Mouse (Mus musculus) cerebellum, postnatal 25 days (tissue): ENCODE measurements at regions not wholly inside any gene's neighbourhood (a gene's known extent, or its start where the extent isn't known, plus 50 kb on each side); places are given as distances from the start of the nearest gene placed in this dataset.

Experiments
- DNase-seq, 2 experiments: peaks; one replicate each; pipeline ENCODE4 v3.0.0; 2021; ENCODE audit warnings: mixed read lengths in 2 of 2

- DNase-seq, result no peak
These were observed 136.4 kb downstream of the Ddx11 start for GRCm38 (mm10) chr17:66259697-66260096.

- no peak for DNase-seq
These were observed 139.4 kb downstream of the Ddx11 start for GRCm38 (mm10) chr17:66262681-66263240.

- peak in 1 of 2 experiments; percentile 2 for DNase-seq
These were observed 140.1 kb downstream of the Ddx11 start for GRCm38 (mm10) chr17:66263405-66263804.

GRCm38 (mm10) chr17:66266803-66267202 is 143.5 kb downstream of the Ddx11 start:
- DNase-seq, result no peak

DNA sequence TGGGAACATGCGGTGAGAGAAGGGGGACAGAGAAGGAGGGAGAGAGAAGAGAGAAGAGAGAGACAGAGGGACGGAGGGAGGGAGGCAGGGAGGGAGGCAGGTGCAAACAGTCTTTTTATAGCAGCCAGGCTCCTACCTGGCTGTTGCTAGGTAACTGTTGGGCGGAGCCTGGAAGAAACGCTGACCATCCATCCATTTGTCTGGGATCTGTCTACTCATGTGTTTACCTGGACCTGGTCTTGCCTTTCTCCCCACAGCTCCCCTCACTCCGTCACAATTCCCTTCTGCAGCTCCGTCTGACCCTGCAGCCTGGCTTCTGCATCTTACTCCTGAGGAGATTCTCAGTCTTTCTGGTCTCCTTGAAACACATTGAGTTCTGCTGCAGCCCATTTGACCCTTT is 144.5 kb downstream of the Ddx11 start:
- DNase-seq, result peak; percentile 61 to 65

DNA sequence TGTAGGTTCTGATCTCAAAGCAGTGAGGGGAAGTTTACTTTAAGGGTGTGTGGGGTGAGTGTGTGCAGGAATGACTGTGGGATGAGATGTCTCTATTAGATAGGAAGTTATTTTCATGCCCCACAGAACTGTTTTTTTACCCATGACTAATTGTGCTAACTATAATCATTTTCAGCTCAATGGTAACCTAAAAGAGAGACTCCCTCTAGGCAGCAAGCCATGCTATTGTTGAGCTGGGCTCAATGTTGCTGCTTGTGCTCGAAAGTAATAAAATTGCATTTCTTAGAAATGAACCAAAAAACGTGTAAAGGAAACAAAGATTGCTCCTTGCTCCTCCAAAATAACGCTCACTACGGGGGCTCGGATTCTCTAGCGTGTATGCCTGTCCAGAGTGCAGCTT is 146.2 kb downstream of the Ddx11 start:
- no peak for DNase-seq

DNA sequence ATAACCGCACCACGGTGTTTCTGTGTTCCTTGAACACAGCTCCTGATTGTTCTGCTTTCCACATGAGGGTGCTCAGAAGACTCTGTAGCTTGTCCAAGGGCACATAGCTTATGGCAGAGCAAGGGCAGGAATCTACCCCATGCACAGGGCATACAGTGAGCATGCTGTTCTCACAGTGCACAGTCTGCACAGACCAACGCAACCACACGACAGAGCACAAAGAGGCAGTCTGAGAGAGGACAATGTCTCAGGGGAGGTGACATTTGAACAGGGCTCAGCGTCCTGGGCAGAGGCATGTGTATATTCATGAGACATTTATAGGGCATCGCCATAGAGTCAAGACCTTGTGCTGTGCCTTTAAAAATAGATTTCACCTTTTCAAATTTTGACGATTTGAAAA is 148.6 kb downstream of the Ddx11 start:
- no peak for DNase-seq

DNA sequence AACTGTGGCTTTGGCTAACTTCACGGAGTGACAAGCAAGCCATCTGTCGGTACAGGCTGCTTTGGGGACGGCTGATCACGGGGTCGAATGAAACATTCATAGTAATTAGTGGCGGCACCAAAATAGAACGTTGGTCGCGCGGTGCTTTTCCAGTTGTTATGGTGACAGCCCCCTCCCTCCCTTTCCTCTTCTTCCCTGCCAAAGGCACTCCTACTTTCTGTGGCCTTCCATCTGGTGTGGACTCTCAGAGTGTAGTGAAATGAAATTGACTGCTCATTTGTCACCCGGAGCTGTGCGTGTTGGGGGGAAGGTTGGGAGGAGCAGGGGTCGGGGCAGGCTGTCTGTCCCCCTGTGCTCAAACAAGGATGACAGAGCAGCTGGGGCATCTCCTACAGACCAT is 153.5 kb downstream of the Ddx11 start:
- peak; percentile 63 to 71 for DNase-seq

- DNase-seq, result no peak
These were observed 154.7 kb downstream of the Ddx11 start for GRCm38 (mm10) chr17:66278037-66278436.

DNA sequence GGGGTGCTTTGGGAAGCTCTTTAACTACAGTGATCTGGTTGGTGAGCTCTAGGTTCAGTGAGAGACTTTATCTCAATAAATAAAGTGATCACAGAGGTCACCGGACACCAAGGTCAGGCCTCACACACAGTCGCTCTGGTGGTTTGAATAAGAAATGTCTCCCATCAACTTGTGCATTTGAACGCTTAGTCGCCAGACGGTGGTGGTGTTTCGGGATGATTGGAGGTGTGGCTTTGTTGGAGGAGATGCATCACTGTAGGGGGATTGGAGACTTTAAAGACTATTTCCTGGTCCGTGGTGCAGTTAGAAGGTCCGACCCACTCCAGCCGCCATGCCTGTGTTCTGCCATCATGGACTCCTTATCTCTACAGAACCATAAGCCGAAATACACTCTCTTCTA is 162.0 kb downstream of the Ddx11 start:
- no peak for DNase-seq
